Mouse (Mus musculus) layer of hippocampus, adult 8-10 months (tissue): ENCODE measurements around the gene Nelfcd. TPM values are rescaled to one million over a fixed set of nuclear protein-coding genes. Genes with fewer than 3 reads are reported as not detected.

Experiments used
- DNase-seq, 2 experiments: peaks; one replicate each; pipeline ENCODE4 v3.0.0; 2022; ENCODE audit warnings: low spot score in 2 of 2
- total RNA-seq, 4 experiments: library from RNA; stranded (reverse); gene quantifications; 2 replicates each; pipeline ENCODE4 v1.2.4; 2022

Gene Nelfcd
- total RNA-seq, 4 experiments from 2014 or later = 51.7 to 60.3 (median 54.7) TPM

- peak; percentile 98 to 99 for DNase-seq
Observed at GRCm38 (mm10) chr2:174472818-174473549, 57.4 kb downstream of the Nelfcd start, which contains the start of gene Prelid3b. Gene Prelid3b, minus strand, starts transcription at chr2:174473081.

- DNase-seq = no peak
Observed at GRCm38 (mm10) chr2:174473550-174473927, 57.9 kb downstream of the Nelfcd start.

Other genes with a start within 250 kb of the Nelfcd start
- 1,000 to 10,000 TPM; 1,786 to 1,958 (median 1,837) TPM for gene Gnas, start 131.5 kb upstream of the Nelfcd start, total RNA-seq
- gene Gm20721, start 69.1 kb upstream of the Nelfcd start, total RNA-seq = 1 to 10 TPM; 1.2 to 2.9 (median 1.8) TPM
- 100 to 1,000 TPM in 2 of 4 experiments, 10 to 100 TPM in 2; 33.2 to 287 (median 121) TPM for gene Ctsz, start 23.2 kb downstream of the Nelfcd start, total RNA-seq
- under 1 TPM in 2 of 4 experiments, not detected in 2; 0.33 to 0.52 TPM for gene Tubb1, start 34.9 kb downstream of the Nelfcd start, total RNA-seq
- gene Atp5e, start 48.3 kb downstream of the Nelfcd start, total RNA-seq = 100 to 1,000 TPM; 247 to 327 (median 290) TPM
- 10 to 100 TPM; 42.6 to 54.6 (median 49.4) TPM for gene Prelid3b, start 57.3 kb downstream of the Nelfcd start, total RNA-seq
- 10 to 100 TPM; 17.9 to 27.5 (median 22.9) TPM for gene Zfp831, start 227.7 kb downstream of the Nelfcd start, total RNA-seq